In the genomic region with DNA sequence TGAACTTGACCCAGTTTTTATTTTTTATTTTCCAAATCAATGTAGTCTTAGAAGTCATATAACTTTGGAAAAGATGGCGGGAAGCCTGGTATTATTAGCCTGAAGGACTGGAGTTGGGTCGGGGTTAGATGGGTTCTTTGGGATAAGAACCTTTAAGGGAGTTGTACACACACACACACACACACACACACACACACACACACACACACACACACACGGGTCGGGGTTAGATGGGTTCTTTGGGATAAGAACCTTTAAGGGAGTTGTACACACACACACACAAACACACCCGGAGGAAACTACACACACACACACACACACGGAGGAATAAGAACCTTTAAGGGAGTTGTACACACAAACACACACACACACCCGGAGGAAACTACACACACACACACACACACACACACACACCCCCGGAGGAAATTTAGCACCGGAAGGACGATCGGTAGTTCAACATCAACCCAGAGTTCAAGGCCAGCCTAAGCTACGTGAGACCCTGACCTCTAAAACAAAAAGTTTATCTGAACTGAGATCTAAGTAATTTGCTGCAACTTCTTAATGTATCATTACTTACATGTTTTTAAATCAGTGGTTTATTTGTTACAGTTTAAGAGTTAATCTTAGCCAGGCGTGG, we compare ENCODE assay signal across 8 mouse cellular contexts. TPM values are rescaled to one million over a fixed set of nuclear protein-coding genes. Genes with fewer than 3 reads are reported as not detected.
DNase-seq lines count a peak whose midpoint lies in the region; ATAC-seq and TF ChIP-seq lines count a peak whose summit lies in the region.

No protein-coding gene starts in this region.

- 52% methylated on average over 13 of the region's 13 CpGs for WGBS in heart, embryonic 11.5 days (ENCODE audit: insufficient replicate concordance)
- 51% methylated on average over 13 of the region's 13 CpGs for WGBS in heart, postnatal 0 days
- WGBS in macrophage (ENCODE audit: missing documents) = 43% methylated on average over 11 of the region's 13 CpGs

- H3K9me3 ChIP-seq in heart, embryonic 11.5 days (replicated peaks; ENCODE audit: control insufficient read depth, low read length) = no peaks in the 10 kb centered on the region
- H3K9me3 ChIP-seq in G1E (replicated peaks) = no peaks in the 10 kb centered on the region
- H3K9me3 ChIP-seq in heart, postnatal 0 days (replicated peaks; ENCODE audit: control insufficient read depth, low read length) = no peaks in the 10 kb centered on the region

- no peaks in the 10 kb centered on the region for H3K27me3 ChIP-seq in heart, embryonic 11.5 days (ENCODE audit: control insufficient read depth, insufficient read depth, low read length)
- H3K27me3 ChIP-seq in G1E (ENCODE audit: insufficient read depth, low read length) = no peaks in the 10 kb centered on the region
- H3K27me3 ChIP-seq in heart, postnatal 0 days (ENCODE audit: control insufficient read depth, insufficient read depth, low read length) = no peaks in the 10 kb centered on the region

- peak overlapping the region; percentile 30 for H3K9ac ChIP-seq in heart, embryonic 11.5 days (ENCODE audit: low read depth, low read length)
- H3K9ac ChIP-seq in heart, postnatal 0 days (replicated peaks; ENCODE audit: low read depth, low read length) = 0 out of 2 replicates have a peak overlapping the region, but pooled peaks have one; percentile 34

- H3K4me1 ChIP-seq in heart, embryonic 11.5 days (ENCODE audit: control insufficient read depth, insufficient read depth, low read length) = 0 out of 2 replicates have a peak, but pooled peaks cover 4% of the 10 kb centered on the region
- peaks cover 68% of the 10 kb centered on the region for H3K4me1 ChIP-seq in G1E (ENCODE audit: insufficient read depth, low read depth, low read length)
- H3K4me1 ChIP-seq in heart, postnatal 0 days (ENCODE audit: control insufficient read depth, insufficient read depth) = peaks cover 5% of the 10 kb centered on the region; the same call in 1 of the 2 replicates

- peaks cover 44% of the 10 kb centered on the region for H3K79me2 ChIP-seq in macrophage (ENCODE audit: inconsistent target)

- peak overlapping the region; percentile 83 for H3K4me2 ChIP-seq in heart, embryonic 11.5 days
- H3K4me2 ChIP-seq in heart, postnatal 0 days (ENCODE audit: low read depth, low read length) = peak overlapping the region; percentile 53

- ATAC-seq in heart, embryonic 11.5 days (replicated peaks; ENCODE audit: insufficient number of reproducible peaks, low FRiP score, low TSS enrichment) = peak; percentile 23
- no peak for ATAC-seq in G1E (ENCODE audit: extremely low read depth, insufficient number of reproducible peaks, low FRiP score, poor library complexity, severe bottlenecking)
- no peak for ATAC-seq in heart, postnatal 0 days (ENCODE audit: insufficient read depth, low read depth)

- TF ChIP-seq CTCF in G1E (IDR thresholded peaks at IDR 0.05; ENCODE audit: low read depth, low read length) = no peak
- TF ChIP-seq CTCF in heart, postnatal 0 days (IDR thresholded peaks at IDR 0.05; ENCODE audit: low read depth) = no peak

- H3K36me3 ChIP-seq in heart, embryonic 11.5 days (ENCODE audit: control insufficient read depth, insufficient read depth, low read length) = 0 out of 2 replicates have a peak, but pooled peaks cover 2% of the 10 kb centered on the region
- H3K36me3 ChIP-seq in G1E (replicated peaks) = peaks cover 27% of the 10 kb centered on the region
- H3K36me3 ChIP-seq in heart, postnatal 0 days (replicated peaks; ENCODE audit: control insufficient read depth, insufficient read depth, low read length) = peaks cover 3% of the 10 kb centered on the region; the same call in 1 of the 2 replicates
- H3K36me3 ChIP-seq in macrophage (ENCODE audit: inconsistent target) = peaks cover 6% of the 10 kb centered on the region

- no peak overlapping the region for H3K27ac ChIP-seq in heart, embryonic 11.5 days (ENCODE audit: low read depth, low read length)
- peak overlapping the region; percentile 19; the same call in 1 of the 2 replicates for H3K27ac ChIP-seq in heart, postnatal 0 days (ENCODE audit: low read depth)
- H3K27ac ChIP-seq in macrophage = peak overlapping the region; percentile 44

- DNase-seq in heart, adult 9 months (ENCODE audit: low spot score in 2 of 2) = no peak
- no peak for DNase-seq in G1E (ENCODE audit: low spot score)
- DNase-seq in heart, postnatal 0 days (ENCODE audit: low spot score) = no peak
- DNase-seq in right cerebral cortex, postnatal 25 days = no peak
- DNase-seq in layer of hippocampus, adult 18-20 months (ENCODE audit: low spot score in 2 of 2) = no peak
- no peak for DNase-seq in thymus, postnatal 0 days (ENCODE audit: low spot score)

- peak overlapping the region; percentile 74 for H3K4me3 ChIP-seq in heart, embryonic 11.5 days (ENCODE audit: low read depth, low read length)
- H3K4me3 ChIP-seq in G1E (ENCODE audit: low read depth, low read length) (peak overlapping the region; percentile 92; the same call in 1 of the 2 replicates), macrophage (ENCODE audit: inconsistent target) (peak overlapping the region; percentile 97)
- peak overlapping the region; percentile 81 for H3K4me3 ChIP-seq in heart, postnatal 0 days (ENCODE audit: low read depth, low read length)

- TF ChIP-seq EP300 in heart, postnatal 0 days (IDR thresholded peaks at IDR 0.05; ENCODE audit: low read depth) = 0 out of 2 replicates have a peak, but pooled peaks have one; percentile 6

RNA-seq across cellular contexts. Expression of a gene that starts 0.5 kb away (rescaled TPM):
- polyA plus RNA-seq in heart, embryonic 11.5 days (2014; fragmentation: Nextera tagmentation; extraction: Ambion mirVana) = 35.6 and 35.7 TPM in 2 replicates
- 19.9 and 37.8 TPM in 2 replicates for total RNA-seq in G1E (2014; fragmentation: Nextera tagmentation)
- 21.5 and 22.3 TPM in 2 replicates for total RNA-seq in G1E (2017)
- polyA plus RNA-seq in G1E (2012) = 24.2 and 26.0 TPM in 2 replicates
- total RNA-seq in heart, postnatal 0 days (2014; rRNA removed; ENCODE audit: low replicate concordance) = 25.0 and 35.1 TPM in 2 replicates
- polyA plus RNA-seq in heart, postnatal 0 days (2015; fragmentation: Nextera tagmentation; extraction: Ambion mirVana) = 35.0 and 41.0 TPM in 2 replicates
- total RNA-seq in macrophage (2018; cell fraction: chromatin; rRNA removed) = 10 to 100 TPM; 11.5 to 92.4 (median 48.7) TPM
- 10 to 100 TPM in 25 of 26 experiments, 1 to 10 TPM in 1; 8.4 to 30.4 (median 22.0) TPM for total RNA-seq in macrophage (2018; cell fraction: cytosol; rRNA removed)
- total RNA-seq in macrophage (2018; cell fraction: nucleus; rRNA removed) = 10 to 100 TPM; 15.6 to 83.5 (median 39.5) TPM
- polyA plus RNA-seq in macrophage (2018) = 14.9 to 26.4 TPM (median 17.0 TPM) in 3 replicates
- total RNA-seq in layer of hippocampus, adult 18-20 months (2021) = 10 to 100 TPM; 59.2 to 61.9 TPM
- polyA plus RNA-seq in thymus, postnatal 0 days (2015; fragmentation: Nextera tagmentation; extraction: Ambion mirVana) = 35.5 and 39.5 TPM in 2 replicates

RNA-seq across cellular contexts. Expression of a gene that starts 15.8 kb away (rescaled TPM):
- polyA plus RNA-seq in heart, embryonic 11.5 days (2014; fragmentation: Nextera tagmentation; extraction: Ambion mirVana) = 22.7 TPM in 2 replicates
- total RNA-seq in G1E (2014; fragmentation: Nextera tagmentation) (43.6 and 59.8 TPM in 2 replicates), G1E (2017) (49.9 and 59.4 TPM in 2 replicates)
- polyA plus RNA-seq in G1E (2012) (24.3 and 32.4 TPM in 2 replicates), macrophage (2018) (24.9 to 57.5 TPM (median 29.7 TPM) in 3 replicates)
- 31.5 and 38.4 TPM in 2 replicates for total RNA-seq in heart, postnatal 0 days (2014; rRNA removed; ENCODE audit: low replicate concordance)
- 34.1 and 34.5 TPM in 2 replicates for polyA plus RNA-seq in heart, postnatal 0 days (2015; fragmentation: Nextera tagmentation; extraction: Ambion mirVana)
- total RNA-seq in macrophage (2018; cell fraction: chromatin; rRNA removed) = 10 to 100 TPM; 17.5 to 86.6 (median 58.6) TPM
- total RNA-seq in macrophage (2018; cell fraction: cytosol; rRNA removed) = 10 to 100 TPM; 38.8 to 58.2 (median 50.4) TPM
- total RNA-seq in macrophage (2018; cell fraction: nucleus; rRNA removed) = 100 to 1,000 TPM in 1 of 26 experiments, 10 to 100 TPM in 25; 30.6 to 102 (median 72.1) TPM
- 10 to 100 TPM; 18.9 to 19.4 TPM for total RNA-seq in layer of hippocampus, adult 18-20 months (2021)
- 120 and 121 TPM in 2 replicates for polyA plus RNA-seq in thymus, postnatal 0 days (2015; fragmentation: Nextera tagmentation; extraction: Ambion mirVana)

RNA-seq across cellular contexts. Expression of a gene that starts 24.7 kb away (rescaled TPM):
- 17.9 and 21.0 TPM in 2 replicates for polyA plus RNA-seq in heart, embryonic 11.5 days (2014; fragmentation: Nextera tagmentation; extraction: Ambion mirVana)
- total RNA-seq in G1E (2014; fragmentation: Nextera tagmentation) = 58.5 and 95.5 TPM in 2 replicates
- 13.7 and 22.7 TPM in 2 replicates for total RNA-seq in G1E (2017)
- polyA plus RNA-seq in G1E (2012) = 102 and 144 TPM in 2 replicates
- total RNA-seq in heart, postnatal 0 days (2014; rRNA removed; ENCODE audit: low replicate concordance) = 11.8 and 24.0 TPM in 2 replicates
- polyA plus RNA-seq in heart, postnatal 0 days (2015; fragmentation: Nextera tagmentation; extraction: Ambion mirVana) = 7.0 and 7.2 TPM in 2 replicates
- total RNA-seq in macrophage (2018; cell fraction: chromatin; rRNA removed) = 100 to 1,000 TPM in 17 of 26 experiments, 10 to 100 TPM in 9; 46.6 to 225 (median 115) TPM
- 10 to 100 TPM; 12.4 to 32.6 (median 22.4) TPM for total RNA-seq in macrophage (2018; cell fraction: cytosol; rRNA removed)
- 100 to 1,000 TPM in 5 of 26 experiments, 10 to 100 TPM in 21; 28.6 to 160 (median 60.7) TPM for total RNA-seq in macrophage (2018; cell fraction: nucleus; rRNA removed)
- 15.8 to 69.3 TPM (median 37.7 TPM) in 3 replicates for polyA plus RNA-seq in macrophage (2018)
- total RNA-seq in layer of hippocampus, adult 18-20 months (2021) = 10 to 100 TPM; 68.6 to 73.5 TPM
- 20.1 and 20.9 TPM in 2 replicates for polyA plus RNA-seq in thymus, postnatal 0 days (2015; fragmentation: Nextera tagmentation; extraction: Ambion mirVana)

RNA-seq across cellular contexts. Expression of a gene that starts 24.9 kb away (rescaled TPM):
- polyA plus RNA-seq in heart, embryonic 11.5 days (2014; fragmentation: Nextera tagmentation; extraction: Ambion mirVana) = 97.7 and 104 TPM in 2 replicates
- total RNA-seq in G1E (2014; fragmentation: Nextera tagmentation) (34.3 and 41.0 TPM in 2 replicates), G1E (2017) (52.8 and 53.5 TPM in 2 replicates)
- polyA plus RNA-seq in G1E (2012) (61.1 and 68.7 TPM in 2 replicates), macrophage (2018) (21.1 to 35.5 TPM (median 25.6 TPM) in 3 replicates)
- total RNA-seq in heart, postnatal 0 days (2014; rRNA removed; ENCODE audit: low replicate concordance) = 53.1 and 56.7 TPM in 2 replicates
- polyA plus RNA-seq in heart, postnatal 0 days (2015; fragmentation: Nextera tagmentation; extraction: Ambion mirVana) = 85.1 and 86.4 TPM in 2 replicates
- total RNA-seq in macrophage (2018; cell fraction: chromatin; rRNA removed) = 10 to 100 TPM in 12 of 26 experiments, 1 to 10 TPM in 14; 2.4 to 16.2 (median 8.0) TPM
- 10 to 100 TPM; 21.8 to 37.3 (median 29.2) TPM for total RNA-seq in macrophage (2018; cell fraction: cytosol; rRNA removed)
- total RNA-seq in macrophage (2018; cell fraction: nucleus; rRNA removed) = 10 to 100 TPM in 18 of 26 experiments, 1 to 10 TPM in 8; 7.1 to 24.1 (median 11.5) TPM
- 10 to 100 TPM; 49.0 to 50.1 TPM for total RNA-seq in layer of hippocampus, adult 18-20 months (2021)
- 81.2 and 85.3 TPM in 2 replicates for polyA plus RNA-seq in thymus, postnatal 0 days (2015; fragmentation: Nextera tagmentation; extraction: Ambion mirVana)
